Mouse (Mus musculus) forebrain, postnatal 0 days (tissue): ENCODE measurements around the gene Il1rl2. TPM values are rescaled to one million over a fixed set of nuclear protein-coding genes. Genes with fewer than 3 reads are reported as not detected.

Source experiments
- ATAC-seq: fragments of 200-750 bp; cut with Nextera tagmentation; 2 replicates; pipeline ENCODE4 v1.8.0; 2017; ENCODE audit warnings: mild to moderate bottlenecking, moderate library complexity
- DNase-seq: peaks from one replicate; pipeline ENCODE4 v3.0.0-alpha.2; 2015
- H3K27ac ChIP-seq: fragments of 300-500 bp; sonication (generic); 2 replicates; pipeline ENCODE4 v1.5.1; 2014; ENCODE audit warnings: low read depth, mild to moderate bottlenecking, antibody characterized with exemption, low read length, moderate library complexity, mixed read lengths
- H3K27me3 ChIP-seq: fragments of 300-500 bp; sonication (generic); 2 replicates; pipeline ENCODE4 v1.6.1; 2014; ENCODE audit warnings: mild to moderate bottlenecking, low read length, mixed read lengths; ENCODE audit not compliant: insufficient read depth
- H3K36me3 ChIP-seq: fragments of 300-500 bp; sonication (generic); 2 replicates; pipeline ENCODE4 v1.6.1; 2014; ENCODE audit warnings: mild to moderate bottlenecking, moderate library complexity; ENCODE audit not compliant: insufficient read depth
- H3K4me1 ChIP-seq: fragments of 300-500 bp; sonication (generic); 2 replicates; pipeline ENCODE4 v1.6.1; 2014; ENCODE audit warnings: antibody characterized with exemption; ENCODE audit not compliant: insufficient read depth
- H3K4me2 ChIP-seq: fragments of 300-500 bp; sonication (generic); 2 replicates; pipeline ENCODE4 v1.6.1; 2014; ENCODE audit warnings: low read depth, mild to moderate bottlenecking, moderate library complexity
- H3K4me3 ChIP-seq: fragments of 300-500 bp; sonication (generic); 2 replicates; pipeline ENCODE4 v1.5.1; 2014; ENCODE audit warnings: low read depth, low read length, mixed read lengths
- H3K9ac ChIP-seq: fragments of 300-500 bp; sonication (generic); 2 replicates; pipeline ENCODE4 v1.6.1; 2014; ENCODE audit warnings: mild to moderate bottlenecking
- H3K9me3 ChIP-seq: fragments of 300-500 bp; sonication (generic); 2 replicates; pipeline ENCODE4 v1.6.1; 2016; ENCODE audit warnings: low read length
- CTCF ChIP-seq: sonication (generic); IDR thresholded peaks from 2 replicates; pipeline ENCODE4 v1.5.1; 2016; ENCODE audit warnings: antibody characterized with exemption, control low read depth, low read depth
- WGBS: fragments of 180-500 bp; shearing (Covaris S2); extraction: QIAGEN DNeasy Blood & Tissue Kit; methylation state at CpG from one replicate; pipeline ENCODE4 v1.1.7; 2014; 5-methylcytosine and 5-hydroxymethylcytosine counted together
- polyA plus RNA-seq: library from polyadenylated mRNA; unstranded; fragments of >200 nt; fragmentation: Nextera tagmentation; extraction: Ambion mirVana; gene quantifications from 2 replicates; pipeline ENCODE4 v1.2.1, GENCODE M21; 2015
- total RNA-seq: library from RNA; depleted of rRNA; stranded (reverse); fragments of >200 nt; gene quantifications from 2 replicates; pipeline ENCODE4 v1.2.3, GENCODE M21; 2014

Il1rl2 gene
- total and polyA plus RNA-seq, 2 experiments from 2014 or later, result 0.76 to 1.8 TPM

DNA sequence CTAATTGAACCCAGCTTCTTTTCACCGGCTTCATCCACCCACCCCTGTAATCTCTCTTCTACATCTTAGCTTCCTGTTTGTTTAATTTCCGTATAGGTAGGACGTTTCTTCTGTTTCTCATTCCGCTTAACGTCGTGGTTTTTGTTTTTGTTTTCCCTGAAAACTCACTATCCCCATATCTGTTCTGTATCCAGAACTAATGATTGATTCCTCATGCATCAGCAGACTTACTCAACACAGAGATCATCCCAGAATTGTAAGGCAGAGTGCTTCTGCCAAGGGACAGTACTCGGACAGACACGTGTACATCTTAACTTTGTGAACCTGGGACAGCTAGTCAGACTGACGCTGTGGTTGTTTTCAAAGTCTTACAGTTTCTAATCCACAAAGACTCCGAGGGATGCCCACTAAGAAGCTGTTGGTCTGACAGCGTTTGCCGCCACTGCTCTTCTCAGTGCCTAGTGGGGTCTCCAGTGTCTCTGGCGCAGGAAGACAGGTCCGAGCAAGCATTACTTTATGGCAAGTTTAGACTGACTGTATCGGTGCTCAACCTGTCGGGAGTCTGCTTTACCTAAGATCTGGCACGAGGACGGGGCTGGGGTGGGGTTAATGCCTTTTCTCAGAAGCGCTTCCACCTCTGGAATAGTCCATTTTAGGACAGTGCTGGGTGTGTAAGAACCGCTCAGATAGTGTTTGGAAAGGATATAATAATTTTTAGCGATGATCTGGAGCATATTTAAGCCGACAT lies 719 bp downstream of the Il1rl2 start:
- 9% methylated on average over 22 of the region's 22 CpGs for WGBS
- ATAC-seq, result no peak; the same call in 1 of the 2 replicates

DNA sequence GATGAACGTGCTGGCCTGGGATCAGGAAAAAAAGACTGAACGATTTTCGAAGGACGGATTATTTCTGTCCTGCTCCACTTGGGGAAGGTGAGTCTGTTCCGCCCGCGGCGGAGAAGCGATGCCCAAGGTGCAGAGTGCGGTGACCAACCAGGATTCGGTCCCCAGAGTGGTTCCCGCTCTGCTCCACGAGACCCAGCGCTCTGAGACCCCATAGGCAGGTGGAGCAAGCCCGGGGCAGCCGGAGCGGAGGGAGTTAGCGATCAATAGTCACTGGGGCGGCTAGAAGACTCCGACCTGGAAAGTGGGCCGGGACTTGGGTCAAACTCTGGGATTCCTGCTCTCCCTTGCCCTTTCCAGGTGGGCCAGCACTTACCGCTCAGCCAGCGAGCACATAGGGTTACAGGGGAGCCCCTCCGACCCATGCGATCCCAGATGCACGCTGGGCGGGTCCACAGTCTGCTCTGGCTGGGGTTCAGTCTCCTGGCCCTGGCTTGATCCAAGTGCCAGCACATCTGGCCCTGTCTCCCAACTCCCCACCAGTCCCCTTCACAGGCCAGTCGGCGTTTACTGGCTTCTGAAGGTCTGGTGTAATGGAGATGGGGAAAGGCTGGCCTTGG lies 1.4 kb downstream of the Il1rl2 start:
- Histone ChIP-seq H3K9me3 (no peaks in the 10 kb centered on the region), H3K4me1 (no peaks in the 10 kb centered on the region), H3K4me3 (peak overlapping the region; percentile 37), H3K27ac (no peak overlapping the region), H3K9ac (peak overlapping the region; percentile 35), H3K27me3 (peaks cover 28% of the 10 kb centered on the region), H3K4me2 (peak overlapping the region; percentile 72), H3K36me3 (no peaks in the 10 kb centered on the region)
- no peak for ATAC-seq
- DNase-seq, result no peak
- TF ChIP-seq CTCF, result no peak
- 3% methylated on average over 29 of the region's 29 CpGs for WGBS

More for the DNA sequence above, 719 bp downstream of the Il1rl2 start:
- H3K4me1 ChIP-seq, result no peaks in the 10 kb centered on the region
- peak overlapping the region; percentile 35 for H3K9ac ChIP-seq
- no peak for TF ChIP-seq CTCF
- peak overlapping the region; percentile 72 for H3K4me2 ChIP-seq
- no peak overlapping the region for H3K27ac ChIP-seq
- H3K27me3 ChIP-seq, result peaks cover 28% of the 10 kb centered on the region
- no peaks in the 10 kb centered on the region for H3K9me3 ChIP-seq
- no peaks in the 10 kb centered on the region for H3K36me3 ChIP-seq
- peak overlapping the region; percentile 37 for H3K4me3 ChIP-seq
- peak; percentile 15 for DNase-seq

DNA sequence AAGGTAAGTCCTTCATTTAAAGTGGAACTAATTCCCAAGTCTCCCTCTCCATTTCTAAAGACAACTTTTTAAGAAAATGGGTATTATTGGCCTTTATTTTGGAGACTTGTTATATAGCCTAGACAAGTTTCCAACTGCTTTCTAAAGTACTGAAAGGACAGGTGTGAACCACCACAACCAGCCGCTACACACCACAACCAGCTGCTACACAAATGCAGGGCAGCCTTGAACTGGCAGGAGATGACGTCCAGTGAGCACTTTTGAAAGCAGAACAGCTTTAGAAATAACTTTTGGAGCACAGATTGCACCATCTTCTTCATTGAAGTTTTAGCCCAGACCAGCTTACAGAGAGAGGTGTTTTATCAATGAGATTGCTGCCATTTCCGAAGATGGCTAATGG lies 3.2 kb downstream of the Il1rl2 start:
- no peak for TF ChIP-seq CTCF
- Histone ChIP-seq H3K36me3 (no peaks in the 10 kb centered on the region), H3K27me3 (peaks cover 28% of the 10 kb centered on the region), H3K9me3 (no peaks in the 10 kb centered on the region), H3K27ac (no peak overlapping the region), H3K4me3 (no peak overlapping the region), H3K9ac (no peak overlapping the region), H3K4me2 (no peak overlapping the region), H3K4me1 (no peaks in the 10 kb centered on the region)
- no peak for ATAC-seq
- WGBS, result 85% methylated on average over 3 of the region's 3 CpGs
- no peak for DNase-seq

DNA sequence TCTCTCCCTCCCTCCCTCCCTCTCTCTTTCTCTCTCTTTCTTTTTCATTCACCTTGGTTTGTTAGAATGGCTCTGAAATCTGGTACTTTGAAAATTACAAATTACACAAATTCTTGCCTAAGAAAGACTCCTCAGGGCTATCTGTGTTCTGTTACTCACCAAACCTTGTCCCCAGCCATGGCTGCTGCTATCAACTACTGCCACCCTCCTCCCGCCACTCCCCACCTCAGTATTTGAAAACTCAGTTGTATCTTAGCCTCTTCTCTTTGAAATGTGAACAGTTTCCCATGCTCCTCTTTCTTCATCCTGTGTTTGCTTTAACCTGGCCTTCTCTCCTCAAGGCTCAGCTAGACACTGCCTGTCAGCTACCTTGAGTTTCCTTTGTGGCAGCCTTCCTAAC lies 5.1 kb downstream of the Il1rl2 start:
- Histone ChIP-seq H3K9me3 (no peaks in the 10 kb centered on the region), H3K9ac (no peak overlapping the region), H3K27me3 (peaks cover 18% of the 10 kb centered on the region), H3K27ac (no peak overlapping the region), H3K36me3 (no peaks in the 10 kb centered on the region), H3K4me3 (no peak overlapping the region), H3K4me2 (no peak overlapping the region), H3K4me1 (no peaks in the 10 kb centered on the region)
- DNase-seq (no peak), ATAC-seq (no peak)
- no peak for TF ChIP-seq CTCF
- WGBS, result 82% methylated on average over 1 of the region's 1 CpGs

- Histone ChIP-seq H3K27ac (no peak overlapping the region), H3K36me3 (no peaks in the 10 kb centered on the region), H3K27me3 (peaks cover 16% of the 10 kb centered on the region), H3K9me3 (no peaks in the 10 kb centered on the region), H3K9ac (no peak overlapping the region), H3K4me3 (no peak overlapping the region), H3K4me2 (no peak overlapping the region), H3K4me1 (no peaks in the 10 kb centered on the region)
- WGBS, result 89% methylated on average over 8 of the region's 8 CpGs
- no peak for ATAC-seq
- TF ChIP-seq CTCF, result no peak
- DNase-seq, result no peak
Observed at GRCm38 (mm10) chr1:40330181-40330580, 5.8 kb downstream of the Il1rl2 start.

- H3K4me2 ChIP-seq, result no peak overlapping the region
- no peak for ATAC-seq
- 89% methylated on average over 1 of the region's 1 CpGs for WGBS
Observed at GRCm38 (mm10) chr1:40339346-40339745, 14.9 kb downstream of the Il1rl2 start.

GRCm38 (mm10) chr1:40340102-40340501 lies 15.7 kb downstream of the Il1rl2 start:
- H3K4me1 ChIP-seq, result no peaks in the 10 kb centered on the region
- no peaks in the 10 kb centered on the region for H3K36me3 ChIP-seq
- H3K27ac ChIP-seq, result no peak overlapping the region
- no peaks in the 10 kb centered on the region for H3K9me3 ChIP-seq
- WGBS, result 94% methylated on average over 4 of the region's 4 CpGs
- H3K4me3 ChIP-seq, result no peak overlapping the region
- no peaks in the 10 kb centered on the region for H3K27me3 ChIP-seq
- no peak for TF ChIP-seq CTCF
- no peak for DNase-seq
- H3K9ac ChIP-seq, result no peak overlapping the region
- no peak for ATAC-seq
- no peak overlapping the region for H3K4me2 ChIP-seq

More at GRCm38 (mm10) chr1:40339346-40339745, 14.9 kb downstream of the Il1rl2 start:
- no peaks in the 10 kb centered on the region for H3K4me1 ChIP-seq
- no peak overlapping the region for H3K4me3 ChIP-seq
- H3K9ac ChIP-seq, result no peak overlapping the region
- no peaks in the 10 kb centered on the region for H3K9me3 ChIP-seq
- H3K27ac ChIP-seq, result no peak overlapping the region
- H3K27me3 ChIP-seq, result no peaks in the 10 kb centered on the region
- no peak for TF ChIP-seq CTCF
- no peak for DNase-seq
- no peaks in the 10 kb centered on the region for H3K36me3 ChIP-seq
